Mouse (Mus musculus) heart, postnatal 10 days (tissue): ENCODE measurements around the gene B020031M17Rik. TPM values are rescaled to one million over a fixed set of nuclear protein-coding genes. Genes with fewer than 3 reads are reported as not detected.
"Not testable (repeated sequence)": the region's sequence is repeated elsewhere in the genome, so short reads cannot be mapped to it uniquely, and the experiment has no call there.

Experiments used
- DNase-seq, 2 experiments: peaks; one replicate each; pipeline ENCODE4 v3.0.0; 2021
- intact Hi-C: fragments of 180-260 bp; cut with DNase I; formaldehyde crosslinking; loops from one replicate; pipeline ENCODE4 v1.15.1; 2025
- total RNA-seq, 2 experiments: library from RNA; stranded (reverse); gene quantifications; 2 replicates each; pipeline ENCODE4 v1.2.3; 2021

The B020031M17Rik gene
- not detected for total RNA-seq

GRCm38 (mm10) chr13:119950706-119951105 lies at the start of gene B020031M17Rik:
TSS of gene B020031M17Rik (minus strand) at chr13:119950806.
- intact Hi-C loops, DNase-seq: not testable (repeated sequence)

- intact Hi-C loops, DNase-seq: not testable (repeated sequence)
Observed at GRCm38 (mm10) chr13:119999215-119999614, 48.6 kb upstream of the B020031M17Rik start.

GRCm38 (mm10) chr13:119998442-119999086 lies 48.0 kb upstream of the B020031M17Rik start:
- intact Hi-C loops, DNase-seq: not testable (repeated sequence)

- DNase-seq, intact Hi-C loops: not testable (repeated sequence)
Observed at GRCm38 (mm10) chr13:119991917-119992496, 41.4 kb upstream of the B020031M17Rik start.

- DNase-seq, intact Hi-C loops: not testable (repeated sequence)
Observed at GRCm38 (mm10) chr13:119991264-119991663, 40.7 kb upstream of the B020031M17Rik start.

GRCm38 (mm10) chr13:119969163-119969562 lies 18.6 kb upstream of the B020031M17Rik start:
- DNase-seq, intact Hi-C loops: not testable (repeated sequence)

- DNase-seq, intact Hi-C loops: not testable (repeated sequence)
Observed at GRCm38 (mm10) chr13:119968193-119968592, 17.6 kb upstream of the B020031M17Rik start.

- intact Hi-C loops = not testable (repeated sequence)
- peak; percentile 11 to 40 for DNase-seq
Observed at GRCm38 (mm10) chr13:119965968-119966367, 15.4 kb upstream of the B020031M17Rik start.

GRCm38 (mm10) chr13:119965302-119965952 lies 14.8 kb upstream of the B020031M17Rik start:
- intact Hi-C loops = not testable (repeated sequence)
- peak in 1 of 2 experiments; percentile 3 for DNase-seq

- DNase-seq, intact Hi-C loops: not testable (repeated sequence)
Observed at GRCm38 (mm10) chr13:119962856-119963255, 12.2 kb upstream of the B020031M17Rik start.

GRCm38 (mm10) chr13:119955567-119955966 lies 5.0 kb upstream of the B020031M17Rik start:
- intact Hi-C loops, DNase-seq: not testable (repeated sequence)

- DNase-seq, intact Hi-C loops: not testable (repeated sequence)
Observed at GRCm38 (mm10) chr13:119955089-119955488, 4.5 kb upstream of the B020031M17Rik start.

- intact Hi-C loops, DNase-seq: not testable (repeated sequence)
Observed at GRCm38 (mm10) chr13:119929172-119929571, 21.4 kb downstream of the B020031M17Rik start, which contains the start of gene Gm21761. TSS of gene Gm21761 (minus strand) at chr13:119929272.

GRCm38 (mm10) chr13:119924597-119925340 lies 25.8 kb downstream of the B020031M17Rik start:
- intact Hi-C loops, DNase-seq: not testable (repeated sequence)

- intact Hi-C loops, DNase-seq: not testable (repeated sequence)
Observed at GRCm38 (mm10) chr13:119916966-119917722, 33.5 kb downstream of the B020031M17Rik start.

- DNase-seq, intact Hi-C loops: not testable (repeated sequence)
Observed at GRCm38 (mm10) chr13:119916449-119916848, 34.2 kb downstream of the B020031M17Rik start.
